Mouse (Mus musculus) CH12.LX (cell line): Measurements from ENCODE around the gene Rabac1. TPM values are rescaled to one million over a fixed set of nuclear protein-coding genes. Genes with fewer than 3 reads are reported as not detected.

ENCODE experiments used
- DNase-seq: peaks from one replicate; pipeline ENCODE4 v3.0.0-alpha.2; 2013; ENCODE audit errors: extremely low read depth
- H3K27ac ChIP-seq: 2 replicates; pipeline ENCODE4 v1.5.1; 2012; ENCODE audit warnings: low read depth, mild to moderate bottlenecking, control low read depth, moderate library complexity; ENCODE audit not compliant: insufficient read depth
- H3K27me3 ChIP-seq: replicated peaks from 2 replicates; pipeline ENCODE3; 2012; ENCODE audit warnings: inconsistent platforms
- H3K36me3 ChIP-seq, 2 experiments: replicated peaks in 1 of 2; 2 replicates each; pipeline versions ENCODE3 to v1.6.1; 2012; ENCODE audit warnings: inconsistent platforms in 1 of 2, low read length in 1 of 2, mild to moderate bottlenecking in 1 of 2, mixed read lengths in 1 of 2, moderate library complexity in 1 of 2; ENCODE audit not compliant: control insufficient read depth in 1 of 2, insufficient read depth in 1 of 2
- H3K4me1 ChIP-seq, 2 experiments: 2 replicates each; pipeline ENCODE4 v1.6.1; 2012; ENCODE audit warnings: inconsistent platforms in 1 of 2, moderate library complexity in 1 of 2; ENCODE audit not compliant: insufficient read depth in 2 of 2, control insufficient read depth in 1 of 2
- H3K4me2 ChIP-seq: 2 replicates; pipeline ENCODE4 v1.6.1; 2012; ENCODE audit warnings: low read depth, mild to moderate bottlenecking, control low read depth; ENCODE audit not compliant: poor library complexity, insufficient read depth, severe bottlenecking
- H3K4me3 ChIP-seq, 3 experiments: fragments of 150-350 bp in 1 of 3; sonication (generic) in 1 of 3; replicated peaks in 1 of 3; 2 replicates each; pipeline versions ENCODE3 to v1.5.1; 2011 to 2012; ENCODE audit warnings: low read depth in 2 of 3, low read length in 2 of 3, mild to moderate bottlenecking in 2 of 3, moderate library complexity in 2 of 3, control low read depth in 1 of 3, improper control_type of control experiment in 1 of 3, inconsistent platforms in 1 of 3, mixed read lengths in 1 of 3; ENCODE audit not compliant: poor library complexity in 1 of 3
- H3K79me2 ChIP-seq: replicated peaks from 2 replicates; pipeline ENCODE4 v1.6.1; 2012; ENCODE audit warnings: mild to moderate bottlenecking, moderate library complexity; ENCODE audit not compliant: control insufficient read depth, poor library complexity, insufficient read depth, severe bottlenecking; ENCODE audit errors: extremely low read depth
- H3K9ac ChIP-seq: 2 replicates; pipeline ENCODE4 v1.6.1; 2012; ENCODE audit warnings: low read depth, mild to moderate bottlenecking, control low read depth, moderate library complexity; ENCODE audit not compliant: insufficient read depth
- H3K9me3 ChIP-seq: replicated peaks from 2 replicates; pipeline ENCODE3; 2012; ENCODE audit warnings: low read length, inconsistent platforms, mixed read lengths
- BHLHE40 ChIP-seq: IDR thresholded peaks from 2 replicates; pipeline ENCODE4 v1.6.1; 2011; ENCODE audit warnings: mild to moderate bottlenecking, low read depth, low read length, improper control_type of control experiment
- CHD1 ChIP-seq: IDR thresholded peaks from 2 replicates; pipeline ENCODE4 v1.6.1; 2012; ENCODE audit warnings: low read depth, low read length, improper control_type of control experiment, inconsistent platforms
- CHD2 ChIP-seq: IDR thresholded peaks from 2 replicates; pipeline ENCODE4 v1.6.1; 2011; ENCODE audit warnings: low read length, improper control_type of control experiment
- ELF1 ChIP-seq: IDR thresholded peaks from 2 replicates; pipeline ENCODE4 v1.6.1; 2014; ENCODE audit warnings: low read depth, mild to moderate bottlenecking, inconsistent platforms, low read length, improper control_type of control experiment
- ETS1 ChIP-seq: conservative IDR thresholded peaks from 2 replicates; pipeline ENCODE4 v1.6.1; 2012; ENCODE audit warnings: low read depth, mild to moderate bottlenecking, inconsistent platforms, low read length, improper control_type of control experiment, moderate library complexity
- GABPA ChIP-seq: IDR thresholded peaks from 2 replicates; pipeline ENCODE4 v1.6.1; 2012; ENCODE audit warnings: low read depth, low read length, improper control_type of control experiment, inconsistent platforms; ENCODE audit not compliant: insufficient replicate concordance
- HCFC1 ChIP-seq: IDR thresholded peaks from 2 replicates; pipeline ENCODE4 v1.6.1; 2012; ENCODE audit warnings: low read depth, mild to moderate bottlenecking, inconsistent platforms, low read length, improper control_type of control experiment
- IRF4 ChIP-seq: IDR thresholded peaks from 2 replicates; pipeline ENCODE4 v1.6.1; 2014; ENCODE audit warnings: low read depth, mild to moderate bottlenecking, inconsistent platforms, low read length, improper control_type of control experiment
- JUN ChIP-seq: IDR thresholded peaks from 2 replicates; pipeline ENCODE4 v1.6.1; 2011; ENCODE audit warnings: low read depth, mild to moderate bottlenecking, low read length, improper control_type of control experiment, moderate library complexity; ENCODE audit not compliant: insufficient read depth
- KAT2A ChIP-seq: IDR thresholded peaks from 2 replicates; pipeline ENCODE4 v1.6.1; 2012; ENCODE audit warnings: low read length, improper control_type of control experiment, inconsistent platforms; ENCODE audit not compliant: insufficient replicate concordance
- MAFK ChIP-seq: IDR thresholded peaks from 2 replicates; pipeline ENCODE4 v1.6.1; 2011; ENCODE audit warnings: low read length, improper control_type of control experiment; ENCODE audit not compliant: insufficient replicate concordance
- MAX ChIP-seq: IDR thresholded peaks from 2 replicates; pipeline ENCODE4 v1.6.1; 2011; ENCODE audit warnings: low read length, improper control_type of control experiment
- MAZ ChIP-seq: IDR thresholded peaks from 2 replicates; pipeline ENCODE4 v1.6.1; 2012; ENCODE audit warnings: low read depth, mild to moderate bottlenecking, inconsistent platforms, low read length, improper control_type of control experiment, moderate library complexity
- MYC ChIP-seq: IDR thresholded peaks from 2 replicates; pipeline ENCODE4 v1.6.1; 2011; ENCODE audit warnings: low read depth, mild to moderate bottlenecking, improper control_type of control experiment, low read length
- NELFE ChIP-seq: IDR thresholded peaks from 2 replicates; pipeline ENCODE4 v1.6.1; 2011; ENCODE audit warnings: low read depth, low read length, improper control_type of control experiment
- NRF1 ChIP-seq: IDR thresholded peaks from 2 replicates; pipeline ENCODE4 v1.6.1; 2014; ENCODE audit warnings: low read depth, mild to moderate bottlenecking, inconsistent platforms, low read length, improper control_type of control experiment, moderate library complexity
- POLR2A ChIP-seq: IDR thresholded peaks from 2 replicates; pipeline ENCODE4 v1.6.1; 2011; ENCODE audit warnings: low read depth, mild to moderate bottlenecking, improper control_type of control experiment, low read length
- POLR2AphosphoS2 ChIP-seq: IDR thresholded peaks from 2 replicates; pipeline ENCODE4 v1.6.1; 2011; ENCODE audit warnings: low read depth, low read length, improper control_type of control experiment
- RCOR1 ChIP-seq: conservative IDR thresholded peaks from 2 replicates; pipeline ENCODE4 v1.6.1; 2012; ENCODE audit warnings: low read depth, mild to moderate bottlenecking, inconsistent platforms, low read length, improper control_type of control experiment
- SIN3A ChIP-seq: IDR thresholded peaks from 2 replicates; pipeline ENCODE4 v1.6.1; 2012; ENCODE audit warnings: low read length, improper control_type of control experiment, inconsistent platforms
- SMC3 ChIP-seq: IDR thresholded peaks from 2 replicates; pipeline ENCODE4 v1.6.1; 2011; ENCODE audit warnings: low read depth, low read length, improper control_type of control experiment
- TBP ChIP-seq: conservative IDR thresholded peaks from 2 replicates; pipeline ENCODE4 v1.6.1; 2011; ENCODE audit warnings: low read depth, low read length, improper control_type of control experiment
- TCF12 ChIP-seq: IDR thresholded peaks from 2 replicates; pipeline ENCODE4 v1.6.1; 2014; ENCODE audit warnings: low read depth, mild to moderate bottlenecking, inconsistent platforms, low read length, improper control_type of control experiment
- UBTF ChIP-seq: IDR thresholded peaks from 2 replicates; pipeline ENCODE4 v1.6.1; 2012; ENCODE audit warnings: low read depth, mild to moderate bottlenecking, inconsistent platforms, low read length, improper control_type of control experiment, moderate library complexity
- USF1 ChIP-seq: IDR thresholded peaks from 2 replicates; pipeline ENCODE4 v1.6.1; 2014; ENCODE audit warnings: low read depth, mild to moderate bottlenecking, inconsistent platforms, low read length, improper control_type of control experiment
- USF2 ChIP-seq: conservative IDR thresholded peaks from 2 replicates; pipeline ENCODE4 v1.6.1; 2011; ENCODE audit warnings: low read depth, low read length, improper control_type of control experiment
- ZKSCAN1 ChIP-seq: IDR thresholded peaks from 2 replicates; pipeline ENCODE4 v1.6.1; 2012; ENCODE audit warnings: low read depth, inconsistent platforms, low read length, improper control_type of control experiment, borderline replicate concordance
- ZMIZ1 ChIP-seq: IDR thresholded peaks from 2 replicates; pipeline ENCODE4 v1.6.1; 2012; ENCODE audit warnings: low read depth, mild to moderate bottlenecking, inconsistent platforms, low read length, improper control_type of control experiment
- ZNF384 ChIP-seq: IDR thresholded peaks from 2 replicates; pipeline ENCODE4 v1.6.1; 2012; ENCODE audit warnings: low read depth, low read length, improper control_type of control experiment, inconsistent platforms
- dilution Hi-C: fragments of 300-500 bp; cut with MboI; formaldehyde crosslinking; loops from 2 replicates; pipeline ENCODE4 v1.14.3; 2020; ENCODE audit warnings: low sequenced_read_pairs; ENCODE audit not compliant: extremely low pct_unique_long_range_greater_than_20kb, extremely low pct_ligation_motif_present
- in situ Hi-C: fragments of 300-500 bp; cut with MboI; formaldehyde crosslinking; loops from 3 replicates; pipeline ENCODE4 v1.14.3; 2019; ENCODE audit warnings: low sequenced_read_pairs, low pct_ligation_motif_present, low pct_unique_long_range_greater_than_20kb, mixed read lengths
- polyA plus RNA-seq: library from polyadenylated mRNA; unstranded; fragments of >175 nt; gene quantifications from 2 replicates; pipeline ENCODE4 v1.2.1, GENCODE M21; 2012; ENCODE audit warnings: low read depth; ENCODE audit not compliant: insufficient read length
- total RNA-seq, 2 experiments: library from RNA; depleted of rRNA; stranded (reverse); fragments of 300-350 nt in 1 of 2; fragments of >200 nt in 1 of 2; gene quantifications; 2 replicates each; pipeline ENCODE4 v1.2.3; 2012 to 2014

Gene Rabac1
- total and polyA plus RNA-seq, 3 experiments: 44.6 to 135 (median 70.5) TPM

- no peak for DNase-seq
- peaks cover 2 to 3% of the 10 kb centered on the region in 2 experiments; a peak in 1 of 4 replicates for H3K4me1 ChIP-seq
- no peak overlapping the region for H3K27ac ChIP-seq
- H3K4me3 ChIP-seq: no peak overlapping the region
- TF ChIP-seq POLR2A (no peak), IRF4 (no peak), KAT2A (no peak), ZNF384 (no peak), CHD1 (no peak), ETS1 (no peak), USF1 (no peak), SIN3A (no peak), USF2 (no peak), ZKSCAN1 (no peak), JUN (no peak), BHLHE40 (no peak), UBTF (no peak), CHD2 (no peak), POLR2AphosphoS2 (no peak), HCFC1 (no peak)
- H3K9ac ChIP-seq: no peak overlapping the region
- dilution Hi-C loops: no loop called here
- in situ Hi-C loops: no loop called here
- peaks cover 9% of the 10 kb centered on the region for H3K27me3 ChIP-seq
- peaks cover 13 to 29% of the 10 kb centered on the region in 2 experiments for H3K36me3 ChIP-seq
- no peaks in the 10 kb centered on the region for H3K9me3 ChIP-seq
- no peak overlapping the region for H3K4me2 ChIP-seq
- no peaks in the 10 kb centered on the region for H3K79me2 ChIP-seq
Observed at GRCm38 (mm10) chr7:24931651-24932050, 40.9 kb downstream of the Rabac1 start.

- Histone ChIP-seq H3K27ac (no peak overlapping the region), H3K4me3 (no peak overlapping the region), H3K4me2 (no peak overlapping the region), H3K27me3 (peaks cover 9% of the 10 kb centered on the region), H3K36me3 (peaks cover 22 to 40% of the 10 kb centered on the region in 2 experiments), H3K4me1 (peaks cover 0 to 3% of the 10 kb centered on the region in 2 experiments; a peak in 1 of 4 replicates), H3K9ac (no peak overlapping the region), H3K9me3 (no peaks in the 10 kb centered on the region), H3K79me2 (no peaks in the 10 kb centered on the region)
- TF ChIP-seq NRF1: no peak
- no peak for TF ChIP-seq MYC
- no peak for TF ChIP-seq ELF1
- no peak for TF ChIP-seq UBTF
- no peak for TF ChIP-seq NELFE
- no peak for TF ChIP-seq CHD1
- no peak for TF ChIP-seq SMC3
- no peak for TF ChIP-seq HCFC1
- TF ChIP-seq GABPA: no peak
- no peak for TF ChIP-seq ZMIZ1
- TF ChIP-seq USF1: no peak
- TF ChIP-seq POLR2AphosphoS2: no peak
- TF ChIP-seq MAZ: no peak
- TF ChIP-seq ZNF384: no peak
- TF ChIP-seq RCOR1: no peak
- no peak for TF ChIP-seq TBP
- no peak for TF ChIP-seq POLR2A
- TF ChIP-seq TCF12: no peak
- TF ChIP-seq MAFK: no peak
- TF ChIP-seq MAX: no peak
- dilution Hi-C loops (no loop called here), in situ Hi-C loops (no loop called here)
- no peak for DNase-seq
Observed at GRCm38 (mm10) chr7:24930475-24930874, 42.1 kb downstream of the Rabac1 start.
